Mouse (Mus musculus): ENCODE results near the gene Arpc1a. TPM values are rescaled to one million over a fixed set of nuclear protein-coding genes. Genes with fewer than 3 reads are reported as not detected.

Gene Arpc1a
- polyA plus RNA-seq, 1 experiment from 2014 or later, result 150 TPM

DNA sequence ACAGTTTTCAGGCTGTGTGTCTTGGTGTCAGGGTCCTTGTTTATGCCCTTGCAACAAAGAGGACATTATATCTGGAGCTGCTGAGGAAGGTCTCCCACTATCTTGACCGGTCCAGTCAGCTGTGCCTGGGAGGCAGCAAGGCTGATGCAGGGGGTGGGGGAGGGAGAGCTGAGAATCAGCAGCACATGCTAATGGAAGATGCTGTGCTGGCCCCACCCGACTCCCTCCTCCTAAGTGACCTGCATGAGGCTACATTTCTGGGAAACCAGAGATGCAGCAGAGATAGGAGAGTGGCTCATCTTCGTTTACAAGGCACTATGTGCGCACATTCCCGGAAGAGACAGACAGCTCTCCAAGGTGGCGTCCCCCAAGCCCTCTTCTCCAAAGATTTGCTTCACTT is 26.8 kb downstream of the Arpc1a start:
- Histone ChIP-seq H3K9ac (replicated peaks; ENCODE audit: low read depth, low read length) (no peak overlapping the region), H3K27ac (ENCODE audit: low read length) (no peak overlapping the region), H3K4me2 (replicated peaks; ENCODE audit: low read depth, low read length) (no peak overlapping the region), H3K36me3 (ENCODE audit: control insufficient read depth, insufficient read depth, low read length) (peaks cover 43% of the 10 kb centered on the region), H3K4me1 (ENCODE audit: control insufficient read depth, insufficient read depth, low read length) (0 out of 2 replicates have a peak, but pooled peaks cover 2% of the 10 kb centered on the region), H3K4me3 (ENCODE audit: low read depth, low read length) (no peak overlapping the region), H3K9me3 (ENCODE audit: control insufficient read depth, low read depth, low read length) (no peaks in the 10 kb centered on the region), H3K27me3 (ENCODE audit: control insufficient read depth, insufficient read depth, low read length) (no peaks in the 10 kb centered on the region)
- no peak for ATAC-seq (ENCODE audit: insufficient number of reproducible peaks, insufficient read depth, low FRiP score, low read depth)
- WGBS, result 78% methylated on average over 6 of the region's 6 CpGs

DNA sequence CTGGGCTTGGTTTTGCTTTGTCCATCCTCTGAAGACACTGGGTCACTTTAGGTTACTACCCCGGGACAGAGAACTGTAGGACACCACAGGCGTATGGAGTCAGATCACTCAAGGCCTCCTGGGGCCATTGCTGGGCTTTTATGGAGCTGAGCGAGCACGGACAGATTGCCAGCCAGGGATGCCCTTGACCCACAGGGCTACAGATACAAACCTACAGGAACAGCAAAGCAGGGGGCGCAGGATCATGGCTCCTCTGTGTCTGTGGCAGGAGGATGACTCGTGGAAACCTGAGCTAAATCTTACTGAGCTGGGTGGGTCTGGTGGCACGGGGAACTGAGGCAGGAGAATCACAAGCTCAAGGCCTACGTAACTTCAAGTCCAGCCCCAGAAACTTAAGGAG is 28.9 kb downstream of the Arpc1a start:
- Histone ChIP-seq H3K9ac (replicated peaks; ENCODE audit: low read depth, low read length) (no peak overlapping the region), H3K9me3 (ENCODE audit: control insufficient read depth, low read depth, low read length) (no peaks in the 10 kb centered on the region), H3K4me2 (replicated peaks; ENCODE audit: low read depth, low read length) (no peak overlapping the region), H3K36me3 (ENCODE audit: control insufficient read depth, insufficient read depth, low read length) (peaks cover 27% of the 10 kb centered on the region), H3K4me3 (ENCODE audit: low read depth, low read length) (no peak overlapping the region), H3K27ac (ENCODE audit: low read length) (no peak overlapping the region), H3K4me1 (ENCODE audit: control insufficient read depth, insufficient read depth, low read length) (0 out of 2 replicates have a peak, but pooled peaks cover 2% of the 10 kb centered on the region), H3K27me3 (ENCODE audit: control insufficient read depth, insufficient read depth, low read length) (no peaks in the 10 kb centered on the region)
- no peak for ATAC-seq (ENCODE audit: insufficient number of reproducible peaks, insufficient read depth, low FRiP score, low read depth)
- WGBS, result 82% methylated on average over 8 of the region's 8 CpGs

DNA sequence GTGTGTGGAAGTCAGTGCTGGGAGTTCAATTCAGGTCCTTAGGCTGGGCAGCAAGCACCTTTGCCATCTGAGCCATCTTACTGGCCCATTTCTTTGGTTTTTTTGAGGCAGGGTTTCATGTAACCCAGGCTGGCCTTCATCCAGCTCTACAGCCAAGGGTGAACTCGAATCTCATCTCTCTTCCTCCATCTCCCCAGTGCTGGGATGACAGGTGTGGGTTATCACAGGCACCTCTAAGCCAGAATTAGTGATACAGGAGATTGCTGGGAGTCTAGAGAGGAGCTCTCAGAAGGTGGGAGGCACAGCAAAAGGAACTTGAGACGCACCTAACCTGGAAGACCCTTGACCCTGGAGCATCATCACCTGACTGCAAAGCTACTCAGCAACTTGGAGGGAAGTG is 29.8 kb downstream of the Arpc1a start:
- Histone ChIP-seq H3K36me3 (ENCODE audit: control insufficient read depth, insufficient read depth, low read length) (peaks cover 21% of the 10 kb centered on the region), H3K27ac (ENCODE audit: low read length) (peak overlapping the region; percentile 27; the same call in 1 of the 2 replicates), H3K9me3 (ENCODE audit: control insufficient read depth, low read depth, low read length) (no peaks in the 10 kb centered on the region), H3K4me1 (ENCODE audit: control insufficient read depth, insufficient read depth, low read length) (0 out of 2 replicates have a peak, but pooled peaks cover 2% of the 10 kb centered on the region), H3K4me2 (replicated peaks; ENCODE audit: low read depth, low read length) (peak overlapping the region; percentile 78), H3K4me3 (ENCODE audit: low read depth, low read length) (peak overlapping the region; percentile 74), H3K27me3 (ENCODE audit: control insufficient read depth, insufficient read depth, low read length) (no peaks in the 10 kb centered on the region), H3K9ac (replicated peaks; ENCODE audit: low read depth, low read length) (0 out of 2 replicates have a peak overlapping the region, but pooled peaks have one; percentile 67)
- ATAC-seq (ENCODE audit: insufficient number of reproducible peaks, insufficient read depth, low FRiP score, low read depth), result no peak
- 26% methylated on average over 2 of the region's 2 CpGs for WGBS

DNA sequence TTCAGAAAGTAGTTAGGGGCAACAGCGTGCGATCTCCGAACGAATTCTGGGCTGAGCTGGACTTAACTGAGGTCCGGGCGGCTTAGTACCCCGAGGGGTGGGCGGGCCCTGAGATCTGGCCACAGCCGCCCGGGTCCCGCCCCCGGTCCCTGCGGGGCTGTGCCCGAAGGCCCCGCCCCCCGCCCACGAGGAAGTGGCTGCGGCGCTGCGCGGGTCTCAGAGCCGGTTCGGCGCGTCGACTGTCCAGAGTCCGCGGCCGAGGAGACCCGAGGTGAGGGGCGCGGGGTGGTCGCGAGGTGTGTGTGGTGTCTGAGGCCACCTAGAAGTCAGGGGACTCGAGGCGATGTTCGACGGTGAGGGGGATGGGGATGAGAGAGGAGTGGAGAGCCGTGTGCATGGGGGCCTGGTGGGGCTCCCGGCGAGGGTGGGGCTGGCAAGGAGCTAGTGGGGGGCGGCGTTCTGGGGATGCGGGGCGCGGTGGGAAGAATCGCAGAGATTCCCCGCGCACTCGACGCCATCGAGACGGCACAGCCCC is 30.5 kb downstream of the Arpc1a start, which contains the start of gene Arpc1b:
Arpc1b (plus strand) TSS at position 145 of the 535 bp plus-strand sequence.
- Histone ChIP-seq H3K4me1 (ENCODE audit: control insufficient read depth, insufficient read depth, low read length) (0 out of 2 replicates have a peak, but pooled peaks cover 2% of the 10 kb centered on the region), H3K4me3 (ENCODE audit: low read depth, low read length) (peak within 1 kb of the TSS; percentile 74), H3K9me3 (ENCODE audit: control insufficient read depth, low read depth, low read length) (no peaks in the 10 kb centered on the region), H3K9ac (replicated peaks; ENCODE audit: low read depth, low read length) (peak within 1 kb of the TSS; percentile 67), H3K27ac (ENCODE audit: low read length) (peak within 1 kb of the TSS; percentile 27; the same call in 1 of the 2 replicates), H3K27me3 (ENCODE audit: control insufficient read depth, insufficient read depth, low read length) (no peaks in the 10 kb centered on the region), H3K4me2 (replicated peaks; ENCODE audit: low read depth, low read length) (peak within 1 kb of the TSS; percentile 78), H3K36me3 (ENCODE audit: control insufficient read depth, insufficient read depth, low read length) (peaks cover 16% of the 10 kb centered on the region)
- peak; percentile 76 for ATAC-seq (ENCODE audit: insufficient number of reproducible peaks, insufficient read depth, low FRiP score, low read depth)
- 1% methylated on average over 53 of the region's 53 CpGs for WGBS

DNA sequence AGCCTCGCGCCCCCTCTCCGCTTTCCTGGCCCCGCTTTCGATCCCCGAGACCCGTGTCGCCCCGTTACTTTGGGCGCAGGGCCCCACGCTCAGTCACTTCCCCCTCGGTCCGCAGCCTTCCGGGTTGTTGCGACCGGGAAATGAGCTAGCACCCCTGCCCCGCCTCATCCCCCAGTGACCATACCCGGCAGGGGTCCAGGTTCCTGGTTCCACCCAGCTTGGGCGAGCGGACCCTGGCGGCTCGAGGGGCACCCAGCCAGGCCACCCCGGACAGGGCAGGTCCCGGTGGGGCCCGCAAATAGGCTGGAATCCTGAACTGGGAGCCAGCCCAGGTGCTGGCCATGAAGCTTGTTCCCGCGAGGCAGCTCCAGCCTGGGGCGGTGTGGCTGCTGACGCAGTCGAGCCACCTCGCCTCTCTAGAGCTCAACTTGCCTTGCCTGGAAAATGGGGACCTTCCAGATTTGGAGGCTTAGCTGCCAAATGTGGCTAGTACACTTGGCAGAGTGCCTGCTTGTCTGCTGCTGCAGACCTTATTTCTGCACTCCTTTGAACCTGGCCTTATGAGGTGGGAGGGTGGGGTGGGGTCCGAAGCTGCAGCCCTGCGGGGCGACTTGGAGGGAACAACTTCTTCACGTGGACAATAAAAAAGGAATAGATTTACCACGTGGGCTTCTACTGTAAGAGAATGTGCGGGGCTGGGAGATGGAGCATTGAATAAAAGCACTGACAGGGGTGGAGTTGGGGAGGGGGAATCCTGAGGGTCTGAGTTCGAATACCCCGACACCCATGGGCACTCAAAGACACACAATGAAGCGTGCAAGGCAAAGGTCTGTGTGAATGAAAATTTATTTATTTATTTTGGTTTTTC is 31.2 kb downstream of the Arpc1a start:
- H3K4me2 ChIP-seq (replicated peaks; ENCODE audit: low read depth, low read length), result peak overlapping the region; percentile 78
- 14% methylated on average over 40 of the region's 40 CpGs for WGBS
- peak overlapping the region; percentile 67 for H3K9ac ChIP-seq (replicated peaks; ENCODE audit: low read depth, low read length)
- H3K36me3 ChIP-seq (ENCODE audit: control insufficient read depth, insufficient read depth, low read length), result peaks cover 9% of the 10 kb centered on the region
- H3K27ac ChIP-seq (ENCODE audit: low read length), result peak overlapping the region; percentile 27; the same call in 1 of the 2 replicates
- peak overlapping the region; percentile 74 for H3K4me3 ChIP-seq (ENCODE audit: low read depth, low read length)
- H3K27me3 ChIP-seq (ENCODE audit: control insufficient read depth, insufficient read depth, low read length), result no peaks in the 10 kb centered on the region
- H3K9me3 ChIP-seq (ENCODE audit: control insufficient read depth, low read depth, low read length), result no peaks in the 10 kb centered on the region
- peak; percentile 40; the same call in 1 of the 2 replicates for ATAC-seq (ENCODE audit: insufficient number of reproducible peaks, insufficient read depth, low FRiP score, low read depth)
- H3K4me1 ChIP-seq (ENCODE audit: control insufficient read depth, insufficient read depth, low read length), result 0 out of 2 replicates have a peak, but pooled peaks cover 2% of the 10 kb centered on the region

DNA sequence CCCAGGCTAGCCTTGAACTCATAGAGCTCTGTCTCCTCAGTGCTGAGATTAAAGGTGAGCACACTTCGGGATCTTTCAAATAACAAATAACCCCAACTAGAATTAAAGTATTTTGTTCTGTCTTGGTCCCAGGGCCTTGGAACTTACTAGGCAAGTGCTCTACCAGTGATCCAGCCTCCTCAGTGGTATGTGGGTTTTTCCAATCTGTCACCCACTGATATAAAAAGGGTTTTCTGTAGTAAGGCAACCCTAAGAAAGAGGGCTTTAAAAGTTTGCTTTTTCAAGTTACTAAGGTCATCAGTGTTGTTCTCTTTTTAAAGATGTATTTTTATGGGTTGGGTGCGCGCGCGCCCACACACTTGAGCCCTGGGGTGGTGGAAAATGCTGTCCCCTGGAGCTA is 32.1 kb downstream of the Arpc1a start:
- H3K4me3 ChIP-seq (ENCODE audit: low read depth, low read length), result no peak overlapping the region
- no peak overlapping the region for H3K9ac ChIP-seq (replicated peaks; ENCODE audit: low read depth, low read length)
- H3K27ac ChIP-seq (ENCODE audit: low read length), result peak overlapping the region; percentile 48; the same call in 1 of the 2 replicates
- H3K9me3 ChIP-seq (ENCODE audit: control insufficient read depth, low read depth, low read length), result no peaks in the 10 kb centered on the region
- ATAC-seq (ENCODE audit: insufficient number of reproducible peaks, insufficient read depth, low FRiP score, low read depth), result no peak
- no peaks in the 10 kb centered on the region for H3K36me3 ChIP-seq (ENCODE audit: control insufficient read depth, insufficient read depth, low read length)
- H3K4me2 ChIP-seq (replicated peaks; ENCODE audit: low read depth, low read length), result peak overlapping the region; percentile 78; the same call in 1 of the 2 replicates
- no peaks in the 10 kb centered on the region for H3K27me3 ChIP-seq (ENCODE audit: control insufficient read depth, insufficient read depth, low read length)
- H3K4me1 ChIP-seq (ENCODE audit: control insufficient read depth, insufficient read depth, low read length), result 0 out of 2 replicates have a peak, but pooled peaks cover 2% of the 10 kb centered on the region
- WGBS, result 92% methylated on average over 5 of the region's 5 CpGs

DNA sequence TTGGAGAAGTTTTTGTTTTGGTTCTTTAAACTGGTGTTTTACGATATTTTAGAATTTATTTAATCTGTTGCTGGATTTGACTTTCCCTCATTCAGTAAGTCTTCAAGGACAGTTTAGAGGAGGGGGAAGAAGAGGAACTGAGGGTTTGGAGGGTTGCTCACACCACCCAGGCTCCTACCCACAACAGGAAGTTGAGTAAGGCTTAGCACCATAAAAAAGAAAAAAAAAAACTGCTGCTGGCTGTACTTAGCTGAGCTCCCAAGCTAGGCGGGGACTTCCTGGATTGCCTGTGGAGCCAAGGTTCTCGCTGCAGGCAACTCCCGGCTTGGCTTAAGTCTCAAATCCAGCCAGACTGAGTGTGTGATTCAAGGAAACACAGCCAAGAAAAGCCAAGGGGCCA is 32.7 kb downstream of the Arpc1a start:
- ATAC-seq (ENCODE audit: insufficient number of reproducible peaks, insufficient read depth, low FRiP score, low read depth), result no peak
- WGBS, result 26% methylated on average over 4 of the region's 4 CpGs
- H3K4me2 ChIP-seq (replicated peaks; ENCODE audit: low read depth, low read length), result peak overlapping the region; percentile 23; the same call in 1 of the 2 replicates

DNA sequence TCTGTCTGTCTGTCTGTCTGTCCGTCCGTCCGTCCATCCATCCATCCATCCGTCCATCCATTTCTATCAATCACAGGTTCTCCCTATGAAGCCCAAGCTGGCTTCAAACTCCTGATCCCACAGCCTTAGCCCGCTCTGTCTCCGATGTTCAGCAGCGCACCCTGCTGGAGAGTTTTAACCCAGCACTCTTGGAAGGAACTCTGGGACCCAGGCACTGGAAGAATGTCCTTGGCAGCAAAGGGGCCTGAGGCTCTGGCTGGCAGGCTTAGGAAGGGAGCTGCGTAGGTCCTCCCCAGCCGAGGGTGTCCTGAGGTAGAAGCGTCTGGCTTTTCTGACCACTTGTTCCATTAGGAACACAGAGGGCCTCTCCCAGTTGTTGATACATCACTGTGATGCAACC is 33.3 kb downstream of the Arpc1a start:
- no peak overlapping the region for H3K9ac ChIP-seq (replicated peaks; ENCODE audit: low read depth, low read length)
- no peaks in the 10 kb centered on the region; the same call in 1 of the 2 replicates for H3K36me3 ChIP-seq (ENCODE audit: control insufficient read depth, insufficient read depth, low read length)
- H3K27ac ChIP-seq (ENCODE audit: low read length), result peak overlapping the region; percentile 52; the same call in 1 of the 2 replicates
- ATAC-seq (ENCODE audit: insufficient number of reproducible peaks, insufficient read depth, low FRiP score, low read depth), result no peak
- 44% methylated on average over 10 of the region's 10 CpGs for WGBS
- no peaks in the 10 kb centered on the region for H3K9me3 ChIP-seq (ENCODE audit: control insufficient read depth, low read depth, low read length)
- no peaks in the 10 kb centered on the region for H3K27me3 ChIP-seq (ENCODE audit: control insufficient read depth, insufficient read depth, low read length)
- 0 out of 2 replicates have a peak, but pooled peaks cover 2% of the 10 kb centered on the region for H3K4me1 ChIP-seq (ENCODE audit: control insufficient read depth, insufficient read depth, low read length)
- H3K4me3 ChIP-seq (ENCODE audit: low read depth, low read length), result no peak overlapping the region
- H3K4me2 ChIP-seq (replicated peaks; ENCODE audit: low read depth, low read length), result peak overlapping the region; percentile 23; the same call in 1 of the 2 replicates

More for the DNA sequence above, 32.7 kb downstream of the Arpc1a start:
- H3K4me3 ChIP-seq (ENCODE audit: low read depth, low read length), result no peak overlapping the region
- H3K36me3 ChIP-seq (ENCODE audit: control insufficient read depth, insufficient read depth, low read length), result no peaks in the 10 kb centered on the region
- no peaks in the 10 kb centered on the region for H3K9me3 ChIP-seq (ENCODE audit: control insufficient read depth, low read depth, low read length)
- no peak overlapping the region for H3K9ac ChIP-seq (replicated peaks; ENCODE audit: low read depth, low read length)
- no peaks in the 10 kb centered on the region for H3K27me3 ChIP-seq (ENCODE audit: control insufficient read depth, insufficient read depth, low read length)
- peak overlapping the region; percentile 52; the same call in 1 of the 2 replicates for H3K27ac ChIP-seq (ENCODE audit: low read length)
- 0 out of 2 replicates have a peak, but pooled peaks cover 2% of the 10 kb centered on the region for H3K4me1 ChIP-seq (ENCODE audit: control insufficient read depth, insufficient read depth, low read length)

Data from stomach, embryonic 14.5 days (tissue).